Mouse (Mus musculus): ENCODE results near the gene Pirt.

- TF ChIP-seq CTCF (IDR thresholded peaks at IDR 0.05; ENCODE audit: insufficient read depth, low read length) (peak; percentile 16; the same call in 1 of the 2 replicates), POLR2A (IDR thresholded peaks at IDR 0.05; ENCODE audit: borderline replicate concordance, extremely low read depth, low read depth, low read length) (no peak)
These were observed 40.1 kb upstream of the Pirt start for GRCm38 (mm10) chr11:66871701-66872100.
